Mouse (Mus musculus): ENCODE data around the gene Tiam2.

DNA sequence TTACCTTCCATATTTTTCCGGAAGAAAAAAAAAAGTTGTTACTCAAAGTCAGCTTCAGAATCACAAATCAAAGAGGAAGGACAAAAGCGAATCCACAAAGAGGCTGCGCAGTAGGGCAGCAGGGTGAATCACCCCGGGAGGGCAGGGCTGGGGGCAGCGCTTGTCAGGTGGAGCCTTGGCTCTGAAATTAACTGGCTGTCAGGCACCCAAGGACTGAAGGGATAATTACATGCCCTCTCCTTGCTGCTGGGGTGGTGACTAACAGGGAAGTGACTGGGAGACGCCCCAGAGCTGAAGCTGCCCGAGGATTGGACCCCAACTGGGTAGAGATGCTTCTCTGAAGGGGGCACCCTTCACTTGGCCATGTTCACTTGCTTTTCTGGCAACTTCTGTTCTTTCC is 159.5 kb downstream of the Tiam2 start:
- no peak for TF ChIP-seq CTCF (IDR thresholded peaks at IDR 0.05; ENCODE audit: borderline replicate concordance, insufficient read depth, low read depth, low read length)
- no peak for TF ChIP-seq POLR2A (IDR thresholded peaks at IDR 0.05; ENCODE audit: borderline replicate concordance, insufficient read depth, low read length)

Data from cerebellum, adult 2 months (tissue).